Mouse (Mus musculus): ENCODE results near the gene Grm4. TPM values are rescaled to one million over a fixed set of nuclear protein-coding genes. Genes with fewer than 3 reads are reported as not detected.

The Grm4 gene
- polyA plus RNA-seq, 1 experiment, result not detected

DNA sequence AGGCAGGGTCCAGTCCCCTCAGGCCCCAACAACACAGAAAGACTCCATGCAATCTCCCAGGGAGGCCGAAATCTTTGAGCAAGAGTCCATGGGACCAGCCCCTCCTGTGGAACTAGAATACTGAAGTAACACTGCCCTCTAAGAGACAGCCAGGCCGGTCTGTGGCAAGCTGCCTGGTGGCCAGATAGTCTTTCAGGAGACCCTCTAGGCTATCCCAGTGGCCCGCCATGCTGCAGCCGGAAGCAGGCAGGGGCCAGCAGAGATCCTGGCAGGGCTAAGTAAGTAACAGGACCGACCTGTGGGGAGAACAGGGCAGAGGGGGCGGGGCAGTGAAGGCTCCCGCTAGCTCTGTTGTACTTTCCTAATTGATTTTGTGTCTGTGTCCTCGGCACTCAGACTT lies 27.2 kb downstream of the Grm4 start:
- no peak overlapping the region for H3K4me3 ChIP-seq (ENCODE audit: insufficient read depth, low read depth, low read length)
- H3K27ac ChIP-seq (ENCODE audit: insufficient read depth, low read depth, low read length), result no peak overlapping the region
- H3K4me1 ChIP-seq (ENCODE audit: control insufficient read depth, insufficient read depth, low read length), result peaks cover 29% of the 10 kb centered on the region
- TF ChIP-seq POLR2A (IDR thresholded peaks at IDR 0.05; ENCODE audit: insufficient read depth, low read depth, low read length), result no peak
- no peak for TF ChIP-seq CTCF (IDR thresholded peaks at IDR 0.05; ENCODE audit: insufficient read depth, low read depth, low read length)
- 70% methylated on average over 8 of the region's 8 CpGs for WGBS

DNA sequence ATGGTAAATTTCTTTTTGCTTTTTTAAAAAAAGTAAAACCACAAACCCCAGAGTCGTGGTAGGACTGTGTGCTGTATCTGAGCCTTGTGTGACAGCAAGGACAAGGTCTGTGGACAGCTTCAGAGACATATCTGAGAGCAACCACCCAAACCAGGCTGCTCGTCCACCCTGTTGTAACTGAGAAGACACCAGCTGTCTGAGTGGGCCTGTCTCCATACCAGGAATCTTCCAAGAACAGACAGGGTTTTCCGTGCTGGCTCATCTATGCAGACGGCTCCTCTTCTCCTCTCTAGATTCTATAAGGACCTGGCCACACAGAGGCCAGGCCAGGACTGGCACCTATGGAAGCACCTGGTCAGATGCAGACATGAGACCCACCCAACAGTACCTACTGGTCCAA lies 27.8 kb downstream of the Grm4 start:
- Histone ChIP-seq H3K4me1 (ENCODE audit: control insufficient read depth, insufficient read depth, low read length) (peaks cover 33% of the 10 kb centered on the region), H3K27ac (ENCODE audit: insufficient read depth, low read depth, low read length) (no peak overlapping the region)
- WGBS, result 89% methylated on average over 4 of the region's 4 CpGs

DNA sequence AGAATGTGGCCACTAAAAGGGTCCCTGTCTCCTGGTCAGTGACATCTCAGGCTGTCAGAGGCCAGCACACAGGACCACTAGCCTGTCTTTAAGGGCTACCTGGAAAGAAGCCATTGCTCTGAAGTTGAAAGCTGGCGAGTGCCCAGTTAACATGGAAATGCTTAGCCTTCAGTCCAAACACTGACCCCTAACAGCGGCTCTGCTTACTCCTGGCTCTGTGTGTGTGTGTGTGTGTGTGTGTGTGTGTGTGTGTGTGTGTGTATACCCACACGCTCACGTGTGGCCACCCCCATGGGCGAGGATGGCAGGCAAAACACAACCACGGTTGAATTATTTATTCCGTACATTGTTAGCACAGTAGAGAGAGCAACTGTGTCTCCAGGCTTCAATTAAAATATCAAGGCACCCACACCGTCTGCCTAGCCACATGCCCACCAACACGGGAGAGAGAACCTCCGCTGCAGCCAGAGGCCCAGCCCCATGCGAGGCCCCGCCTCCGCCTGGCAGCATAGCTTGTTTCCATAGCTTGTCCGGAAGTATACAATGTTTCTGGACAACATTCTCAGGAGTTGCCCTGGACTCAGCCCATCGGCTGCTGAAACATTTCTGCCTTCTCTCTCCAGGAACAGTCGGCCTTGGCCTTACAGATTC lies 32.9 kb downstream of the Grm4 start:
- no peak overlapping the region for H3K4me3 ChIP-seq (ENCODE audit: insufficient read depth, low read depth, low read length)
- TF ChIP-seq POLR2A (IDR thresholded peaks at IDR 0.05; ENCODE audit: insufficient read depth, low read depth, low read length) (no peak), CTCF (IDR thresholded peaks at IDR 0.05; ENCODE audit: insufficient read depth, low read depth, low read length) (no peak)
- no peak overlapping the region for H3K27ac ChIP-seq (ENCODE audit: insufficient read depth, low read depth, low read length)
- H3K4me1 ChIP-seq (ENCODE audit: control insufficient read depth, insufficient read depth, low read length), result peaks cover 52% of the 10 kb centered on the region
- 46% methylated on average over 16 of the region's 16 CpGs for WGBS

More for the DNA sequence above, 27.8 kb downstream of the Grm4 start:
- no peak overlapping the region for H3K4me3 ChIP-seq (ENCODE audit: insufficient read depth, low read depth, low read length)
- no peak for TF ChIP-seq POLR2A (IDR thresholded peaks at IDR 0.05; ENCODE audit: insufficient read depth, low read depth, low read length)
- no peak for TF ChIP-seq CTCF (IDR thresholded peaks at IDR 0.05; ENCODE audit: insufficient read depth, low read depth, low read length)

GRCm38 (mm10) chr17:27485940-27486339 lies 35.3 kb downstream of the Grm4 start:
- Histone ChIP-seq H3K27ac (ENCODE audit: insufficient read depth, low read depth, low read length) (no peak overlapping the region), H3K4me1 (ENCODE audit: control insufficient read depth, insufficient read depth, low read length) (peaks cover 62% of the 10 kb centered on the region), H3K4me3 (ENCODE audit: insufficient read depth, low read depth, low read length) (no peak overlapping the region)
- 63% methylated on average over 8 of the region's 8 CpGs for WGBS
- TF ChIP-seq CTCF (IDR thresholded peaks at IDR 0.05; ENCODE audit: insufficient read depth, low read depth, low read length) (no peak), POLR2A (IDR thresholded peaks at IDR 0.05; ENCODE audit: insufficient read depth, low read depth, low read length) (no peak)

GRCm38 (mm10) chr17:27483571-27483970 lies 37.6 kb downstream of the Grm4 start:
- TF ChIP-seq CTCF (IDR thresholded peaks at IDR 0.05; ENCODE audit: insufficient read depth, low read depth, low read length) (no peak), POLR2A (IDR thresholded peaks at IDR 0.05; ENCODE audit: insufficient read depth, low read depth, low read length) (no peak)
- WGBS, result 89% methylated on average over 3 of the region's 3 CpGs
- Histone ChIP-seq H3K27ac (ENCODE audit: insufficient read depth, low read depth, low read length) (no peak overlapping the region), H3K4me1 (ENCODE audit: control insufficient read depth, insufficient read depth, low read length) (peaks cover 64% of the 10 kb centered on the region), H3K4me3 (ENCODE audit: insufficient read depth, low read depth, low read length) (no peak overlapping the region)

- WGBS, result 23% methylated on average over 29 of the region's 29 CpGs
- Histone ChIP-seq H3K4me3 (ENCODE audit: insufficient read depth, low read depth, low read length) (no peak overlapping the region), H3K4me1 (ENCODE audit: control insufficient read depth, insufficient read depth, low read length) (peaks cover 51% of the 10 kb centered on the region), H3K27ac (ENCODE audit: insufficient read depth, low read depth, low read length) (peak overlapping the region; percentile 30; the same call in 1 of the 2 replicates)
- TF ChIP-seq CTCF (IDR thresholded peaks at IDR 0.05; ENCODE audit: insufficient read depth, low read depth, low read length) (no peak), POLR2A (IDR thresholded peaks at IDR 0.05; ENCODE audit: insufficient read depth, low read depth, low read length) (no peak)
These were observed 40.8 kb downstream of the Grm4 start for GRCm38 (mm10) chr17:27480143-27481103.

GRCm38 (mm10) chr17:27475650-27476049 lies 45.6 kb downstream of the Grm4 start:
- H3K4me1 ChIP-seq (ENCODE audit: control insufficient read depth, insufficient read depth, low read length), result peaks cover 53% of the 10 kb centered on the region
- 89% methylated on average over 11 of the region's 11 CpGs for WGBS

GRCm38 (mm10) chr17:27466620-27467019 lies 54.6 kb downstream of the Grm4 start:
- WGBS, result 46% methylated on average over 6 of the region's 6 CpGs
- peaks cover 40% of the 10 kb centered on the region for H3K4me1 ChIP-seq (ENCODE audit: control insufficient read depth, insufficient read depth, low read length)
- H3K27ac ChIP-seq (ENCODE audit: insufficient read depth, low read depth, low read length), result no peak overlapping the region
- no peak overlapping the region for H3K4me3 ChIP-seq (ENCODE audit: insufficient read depth, low read depth, low read length)
- TF ChIP-seq POLR2A (IDR thresholded peaks at IDR 0.05; ENCODE audit: insufficient read depth, low read depth, low read length) (no peak), CTCF (IDR thresholded peaks at IDR 0.05; ENCODE audit: insufficient read depth, low read depth, low read length) (no peak)

More at GRCm38 (mm10) chr17:27475650-27476049, 45.6 kb downstream of the Grm4 start:
- no peak overlapping the region for H3K27ac ChIP-seq (ENCODE audit: insufficient read depth, low read depth, low read length)
- no peak overlapping the region for H3K4me3 ChIP-seq (ENCODE audit: insufficient read depth, low read depth, low read length)
- TF ChIP-seq CTCF (IDR thresholded peaks at IDR 0.05; ENCODE audit: insufficient read depth, low read depth, low read length) (no peak), POLR2A (IDR thresholded peaks at IDR 0.05; ENCODE audit: insufficient read depth, low read depth, low read length) (no peak)

DNA sequence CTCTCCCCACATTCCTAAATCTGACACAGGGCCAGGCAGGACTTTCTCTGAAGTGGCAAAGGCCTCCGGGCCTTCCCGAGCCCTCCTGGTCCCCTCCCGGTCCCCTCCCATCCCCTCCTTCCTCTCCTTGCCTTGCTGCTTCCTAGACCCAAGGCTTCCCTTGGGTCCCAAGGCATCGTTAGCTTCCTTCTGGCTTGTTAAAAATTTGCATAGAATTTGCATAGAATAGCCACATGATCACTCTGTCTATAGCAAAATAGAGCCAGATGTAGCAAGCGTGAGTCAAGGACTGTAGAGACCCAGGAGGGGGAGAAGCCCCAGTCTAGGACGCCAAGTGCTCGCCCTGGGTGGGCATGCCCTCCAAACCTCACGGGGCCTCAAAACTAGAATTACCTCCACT lies 55.3 kb downstream of the Grm4 start:
- 73% methylated on average over 8 of the region's 8 CpGs for WGBS
- H3K4me1 ChIP-seq (ENCODE audit: control insufficient read depth, insufficient read depth, low read length), result peaks cover 34% of the 10 kb centered on the region
- TF ChIP-seq POLR2A (IDR thresholded peaks at IDR 0.05; ENCODE audit: insufficient read depth, low read depth, low read length) (no peak), CTCF (IDR thresholded peaks at IDR 0.05; ENCODE audit: insufficient read depth, low read depth, low read length) (no peak)
- H3K4me3 ChIP-seq (ENCODE audit: insufficient read depth, low read depth, low read length), result no peak overlapping the region
- no peak overlapping the region for H3K27ac ChIP-seq (ENCODE audit: insufficient read depth, low read depth, low read length)

All from olfactory bulb, adult 2 months (tissue).